Mouse (Mus musculus) R1 (cell line): ENCODE data around the gene Dennd2a.
A peak's percentile ranks its signal among the peaks of the same experiment; 100 is the strongest.

ENCODE experiments used
- DNase-seq: peaks from one replicate; pipeline ENCODE4 v3.0.0-alpha.2; 2018; ENCODE audit warnings: low read depth, low spot score

Dennd2a gene

DNA sequence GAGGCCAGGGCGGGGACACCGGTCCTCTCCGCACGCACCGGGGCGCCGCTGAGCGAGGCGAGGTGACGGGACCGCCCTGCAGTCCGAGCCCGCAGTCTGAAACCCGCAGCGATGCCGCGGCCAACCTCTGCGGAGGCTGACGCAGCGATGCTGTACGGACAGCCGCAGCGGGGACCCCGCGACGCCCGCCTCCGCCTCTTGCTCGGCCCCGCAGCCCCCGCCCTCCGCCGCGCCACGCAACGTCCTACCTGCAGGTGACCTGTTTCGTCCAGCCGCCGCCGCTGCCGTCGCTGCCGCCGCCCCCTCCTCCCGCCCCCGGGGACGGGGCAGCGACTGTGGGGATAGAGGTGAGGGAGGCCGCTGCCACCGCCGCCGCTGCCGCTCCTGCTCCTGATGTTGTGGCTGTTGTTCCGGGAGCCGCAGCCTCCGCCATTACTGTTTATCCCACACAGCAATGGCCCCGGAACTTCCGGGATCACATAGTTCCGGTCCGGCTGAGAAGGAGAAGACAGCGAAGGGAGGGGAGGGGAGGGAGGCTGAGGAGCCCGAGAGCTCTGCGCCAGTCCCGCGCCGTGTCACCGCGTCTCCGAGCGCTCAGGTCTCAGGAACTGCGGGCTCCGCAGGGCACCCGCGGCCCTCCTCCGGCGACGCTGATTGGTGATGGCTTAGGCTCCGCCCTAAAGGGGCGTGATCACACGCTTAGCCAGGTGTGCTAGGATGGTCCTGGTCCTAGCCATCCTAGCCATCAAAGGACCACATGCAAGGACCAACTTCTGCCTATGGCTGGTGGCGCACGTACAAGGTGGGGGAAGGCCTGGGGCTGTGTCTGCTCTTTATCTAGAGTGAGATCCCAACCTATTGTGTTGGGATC lies 137.6 kb downstream of the Dennd2a start, which contains the start of gene Mkrn1:
Mkrn1 (minus strand) TSS at position 612 of the 871 bp plus-strand sequence.
- DNase-seq = peak; percentile 99

DNA sequence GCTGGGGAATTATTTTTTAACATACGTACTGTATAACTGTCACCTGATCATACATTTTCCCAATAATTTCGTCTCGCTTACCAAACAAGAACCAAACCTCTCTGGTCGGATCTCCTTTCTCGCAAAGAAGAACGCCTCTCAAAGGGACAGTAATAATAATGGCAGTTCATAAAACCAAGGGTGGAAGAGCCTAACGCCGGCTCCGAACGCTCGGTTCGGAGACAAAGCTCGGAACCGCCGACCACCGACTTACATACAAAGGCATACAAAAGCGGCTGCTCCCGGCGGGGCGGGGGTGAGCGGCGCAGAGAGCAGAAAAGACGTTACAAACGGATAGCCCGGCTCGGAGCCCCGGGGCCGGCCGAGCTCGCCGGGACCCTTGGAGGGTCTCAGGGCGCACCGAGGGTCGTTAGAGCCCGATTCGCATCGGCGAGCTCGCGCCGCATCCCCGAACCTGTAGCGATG lies 138.2 kb downstream of the Dennd2a start:
- DNase-seq = peak; percentile 50

DNA sequence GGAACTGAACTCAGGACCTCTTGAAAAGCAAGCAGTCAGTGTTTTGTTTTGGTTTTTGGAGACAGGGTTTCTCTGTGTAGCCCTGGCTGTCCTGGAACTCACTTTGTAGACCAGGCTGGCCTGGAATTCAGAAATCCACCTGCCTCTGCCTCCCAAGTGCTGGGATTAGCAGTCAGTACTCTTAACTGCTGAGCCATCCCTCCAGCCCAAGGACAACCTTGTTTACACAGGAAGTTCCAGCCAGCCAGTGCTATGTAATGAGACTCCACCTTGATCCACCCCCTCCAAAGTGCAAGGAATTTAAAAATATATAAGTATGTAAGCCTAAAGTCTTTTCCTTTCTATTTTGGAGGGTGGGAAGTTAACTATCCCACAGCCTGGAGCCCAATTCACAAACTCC lies 141.0 kb downstream of the Dennd2a start:
- peak; percentile 82 for DNase-seq

DNA sequence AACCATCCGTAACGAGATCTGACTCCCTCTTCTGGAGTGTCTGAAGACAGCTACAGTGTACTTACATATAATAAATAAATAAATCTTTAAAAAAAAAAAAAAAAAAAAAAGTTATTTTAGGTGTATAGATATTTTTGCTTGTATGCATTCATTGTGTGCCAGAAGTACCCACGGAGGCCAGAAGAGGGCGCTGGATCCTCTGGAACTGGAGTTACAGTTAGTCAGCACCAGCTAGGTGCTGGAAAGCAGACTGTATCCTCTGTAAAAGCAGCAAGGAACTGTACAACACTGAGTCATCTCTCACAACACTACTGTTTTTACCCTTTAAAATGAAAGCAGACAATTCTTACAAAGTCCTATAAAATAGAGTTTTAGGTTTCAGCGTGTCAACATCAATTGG lies 141.9 kb downstream of the Dennd2a start:
- peak; percentile 91 for DNase-seq

DNA sequence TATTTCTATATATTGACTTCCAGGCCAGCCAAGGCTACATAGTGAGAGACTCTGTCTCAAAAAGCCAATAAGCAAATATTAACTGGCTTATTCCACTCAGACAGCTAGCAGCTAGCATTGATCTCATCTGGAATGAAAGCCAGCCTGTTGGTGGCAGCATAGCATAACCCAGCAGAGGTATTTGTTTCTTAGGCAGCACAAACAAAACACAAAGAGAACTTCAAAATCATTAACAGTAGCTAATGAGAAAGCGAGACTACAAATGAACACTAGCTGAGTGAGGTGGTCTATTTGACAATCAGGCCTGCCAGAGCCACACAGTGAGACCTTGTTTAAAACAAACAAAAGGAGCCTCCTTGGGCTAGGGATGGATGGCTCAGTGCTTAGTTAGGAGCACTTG lies 143.6 kb downstream of the Dennd2a start:
- peak; percentile 59 for DNase-seq
